Mouse (Mus musculus) bone marrow macrophage, adult 2 months (primary cell): Measurements from ENCODE around the gene Dlk1. TPM values are rescaled to one million over a fixed set of nuclear protein-coding genes. Genes with fewer than 3 reads are reported as not detected.
"Not testable (repeated sequence)": the region's sequence is repeated elsewhere in the genome, so short reads cannot be mapped to it uniquely, and the experiment has no call there.

Source experiments
- H3K27ac ChIP-seq: 2 replicates; pipeline ENCODE4 v1.5.1; 2012; ENCODE audit warnings: low read depth, low read length; ENCODE audit not compliant: insufficient read depth
- H3K4me1 ChIP-seq: 2 replicates; pipeline ENCODE4 v1.6.1; 2012; ENCODE audit warnings: low read length; ENCODE audit not compliant: control insufficient read depth, insufficient read depth
- H3K4me3 ChIP-seq: 2 replicates; pipeline ENCODE4 v1.5.1; 2012; ENCODE audit warnings: mild to moderate bottlenecking, low read length, moderate library complexity; ENCODE audit not compliant: insufficient read depth
- CTCF ChIP-seq: IDR thresholded peaks from 2 replicates; pipeline ENCODE4 v1.5.1; 2012; ENCODE audit warnings: low read depth, mild to moderate bottlenecking, low read length, moderate library complexity
- POLR2A ChIP-seq: IDR thresholded peaks from 2 replicates; pipeline ENCODE4 v1.6.1; 2012; ENCODE audit warnings: mild to moderate bottlenecking, low read depth, low read length, borderline replicate concordance
- polyA plus RNA-seq: library from polyadenylated mRNA; stranded (reverse); fragments of >200 nt; gene quantifications from 2 replicates; pipeline ENCODE4 v1.2.4, GENCODE M21; 2012; ENCODE audit not compliant: missing spikeins, insufficient read depth, insufficient read length

The Dlk1 gene
- polyA plus RNA-seq, 1 experiment: not detected

GRCm38 (mm10) chr12:109449421-109450411 is 2.9 kb upstream of the Dlk1 start:
- Histone ChIP-seq H3K4me1 (no peaks in the 10 kb centered on the region), H3K4me3 (no peak overlapping the region), H3K27ac (no peak overlapping the region)
- TF ChIP-seq CTCF: no peak
- TF ChIP-seq POLR2A: no peak

GRCm38 (mm10) chr12:109453065-109453997 is 708 bp downstream of the Dlk1 start:
- TF ChIP-seq POLR2A (no peak), CTCF (no peak)
- Histone ChIP-seq H3K27ac (no peak overlapping the region), H3K4me3 (no peak overlapping the region), H3K4me1 (no peaks in the 10 kb centered on the region)

- TF ChIP-seq CTCF: no peak
- TF ChIP-seq POLR2A: no peak
Observed at GRCm38 (mm10) chr12:109454137-109454536, 1.5 kb downstream of the Dlk1 start.

GRCm38 (mm10) chr12:109456531-109457202 is 4.0 kb downstream of the Dlk1 start:
- TF ChIP-seq POLR2A (no peak), CTCF (no peak)
- Histone ChIP-seq H3K4me3 (no peak overlapping the region), H3K27ac (no peak overlapping the region), H3K4me1 (no peaks in the 10 kb centered on the region)

More at GRCm38 (mm10) chr12:109454137-109454536, 1.5 kb downstream of the Dlk1 start:
- H3K4me1 ChIP-seq: no peaks in the 10 kb centered on the region
- no peak overlapping the region for H3K27ac ChIP-seq
- no peak overlapping the region for H3K4me3 ChIP-seq

GRCm38 (mm10) chr12:109457836-109458235 is 5.2 kb downstream of the Dlk1 start:
- no peak overlapping the region for H3K4me3 ChIP-seq
- no peaks in the 10 kb centered on the region for H3K4me1 ChIP-seq
- no peak for TF ChIP-seq CTCF
- TF ChIP-seq POLR2A: no peak
- no peak overlapping the region for H3K27ac ChIP-seq

- TF ChIP-seq POLR2A (no peak), CTCF (no peak)
- H3K4me3 ChIP-seq: no peak overlapping the region
- H3K4me1 ChIP-seq: no peaks in the 10 kb centered on the region
- no peak overlapping the region for H3K27ac ChIP-seq
Observed at GRCm38 (mm10) chr12:109458896-109459295, 6.3 kb downstream of the Dlk1 start.

- TF ChIP-seq CTCF: no peak
- no peak for TF ChIP-seq POLR2A
Observed at GRCm38 (mm10) chr12:109459481-109460401, 7.1 kb downstream of the Dlk1 start.

GRCm38 (mm10) chr12:109462594-109462993 is 10.0 kb downstream of the Dlk1 start:
- H3K4me3 ChIP-seq: no peak overlapping the region
- TF ChIP-seq CTCF (no peak), POLR2A (no peak)
- no peaks in the 10 kb centered on the region for H3K4me1 ChIP-seq
- H3K27ac ChIP-seq: no peak overlapping the region

More at GRCm38 (mm10) chr12:109459481-109460401, 7.1 kb downstream of the Dlk1 start:
- H3K4me3 ChIP-seq: no peak overlapping the region
- no peak overlapping the region for H3K27ac ChIP-seq
- no peaks in the 10 kb centered on the region for H3K4me1 ChIP-seq

GRCm38 (mm10) chr12:109467417-109467816 is 14.8 kb downstream of the Dlk1 start:
- H3K27ac ChIP-seq, H3K4me1 ChIP-seq, H3K4me3 ChIP-seq: not testable (repeated sequence)
